Mouse (Mus musculus): ENCODE measurements around the gene Rpl18.

The Rpl18 gene

GRCm38 (mm10) chr7:45713396-45713795, 1.9 kb upstream of the Rpl18 start:
- in situ Hi-C loops (cut with MseI, MboI): no loop called here

- in situ Hi-C loops (cut with MseI, MboI): no loop called here
Observed at GRCm38 (mm10) chr7:45713881-45714520, 1.3 kb upstream of the Rpl18 start.

DNA sequence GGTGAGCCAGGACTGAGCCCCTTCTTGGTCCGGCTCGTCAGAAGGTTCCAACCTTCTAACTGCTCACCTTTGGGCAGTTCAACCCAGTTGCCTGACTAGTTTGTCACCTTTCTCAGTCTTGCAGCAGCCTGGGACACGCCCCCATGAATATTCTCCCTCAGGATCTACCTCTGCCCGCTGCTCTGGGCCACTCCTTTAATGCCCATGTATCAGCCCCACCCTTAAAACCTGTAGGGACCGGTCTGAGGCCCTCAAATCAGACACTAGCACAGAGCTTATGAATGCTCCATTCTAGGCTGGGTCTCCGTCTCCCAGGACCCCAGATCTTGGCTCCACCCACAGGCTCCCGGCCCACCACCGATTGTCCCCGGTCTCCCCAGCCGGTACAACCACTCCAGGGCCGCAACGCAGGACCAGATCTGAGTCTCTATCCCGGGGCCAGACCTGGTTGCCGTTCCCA, 597 bp upstream of the Rpl18 start:
- in situ Hi-C loops (cut with MseI, MboI): no loop called here

GRCm38 (mm10) chr7:45715741-45716459, 643 bp downstream of the Rpl18 start:
- in situ Hi-C loops (cut with MseI, MboI): no loop called here

DNA sequence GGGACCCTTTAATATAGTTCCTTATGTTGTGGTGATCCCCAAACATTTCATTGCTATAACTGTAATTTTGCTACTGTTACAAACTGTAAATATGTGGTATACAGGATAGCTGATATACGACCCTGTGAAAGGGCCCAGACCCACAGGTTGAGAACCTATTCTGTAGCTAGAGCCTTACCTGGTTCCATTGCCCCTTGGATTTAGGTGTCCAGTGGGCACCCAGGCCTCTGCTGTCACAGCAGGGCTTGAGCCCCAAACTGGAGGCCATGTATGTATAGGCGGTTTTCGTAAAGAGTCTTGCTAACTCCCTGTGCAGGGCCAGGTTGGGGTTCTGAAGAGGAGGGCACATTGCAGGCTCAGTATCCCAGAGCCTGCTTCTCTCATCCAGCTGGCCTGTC, 1.2 kb downstream of the Rpl18 start:
- in situ Hi-C loops (cut with MseI, MboI): no loop called here

DNA sequence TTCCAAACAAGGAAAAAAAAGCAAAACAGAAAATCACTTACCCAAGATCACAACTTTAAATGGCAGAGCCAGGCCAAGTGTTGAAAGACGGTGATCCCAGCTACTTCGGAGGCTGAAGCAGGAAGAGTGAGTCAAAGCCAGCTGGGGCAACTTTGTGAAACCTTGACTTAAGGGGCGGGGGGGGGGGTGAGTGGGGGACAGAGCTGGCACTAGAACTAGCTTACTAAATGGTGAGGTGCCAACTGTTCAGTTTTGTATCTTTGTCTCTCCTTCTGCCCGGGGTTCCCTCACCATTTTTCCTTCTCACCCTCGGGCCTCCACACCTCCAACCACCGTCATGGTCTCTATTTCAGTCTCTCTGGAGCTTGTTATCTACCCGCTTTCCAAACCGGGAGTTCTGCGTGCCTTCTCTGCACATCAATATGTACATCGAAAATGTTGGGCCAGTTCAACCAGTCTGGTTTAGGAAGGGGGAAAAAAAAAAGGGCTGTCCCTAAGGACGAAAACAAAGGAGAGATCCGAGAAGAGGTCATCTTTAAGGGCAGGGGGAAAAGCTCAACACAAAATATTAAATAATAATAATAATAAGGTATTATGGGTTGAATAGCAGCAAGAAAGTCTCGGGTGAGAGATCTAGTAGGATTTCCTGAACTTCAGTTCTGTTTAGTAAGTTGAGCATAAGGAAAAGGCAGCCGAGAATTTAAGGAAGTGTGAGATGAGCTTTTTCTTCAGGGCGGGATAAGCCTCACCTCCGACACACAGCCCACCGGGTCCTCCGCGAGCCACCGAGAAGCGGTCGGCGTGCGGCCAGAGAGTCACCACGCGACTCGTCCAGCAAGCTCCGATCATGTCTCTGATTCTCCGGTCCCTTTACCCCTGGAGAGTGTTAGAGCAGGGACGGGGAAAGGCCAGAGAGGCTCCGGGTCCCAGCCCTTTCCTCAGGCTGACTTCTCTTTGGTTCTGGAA, 2.0 kb downstream of the Rpl18 start:
- in situ Hi-C loops (cut with MseI, MboI): no loop called here

DNA sequence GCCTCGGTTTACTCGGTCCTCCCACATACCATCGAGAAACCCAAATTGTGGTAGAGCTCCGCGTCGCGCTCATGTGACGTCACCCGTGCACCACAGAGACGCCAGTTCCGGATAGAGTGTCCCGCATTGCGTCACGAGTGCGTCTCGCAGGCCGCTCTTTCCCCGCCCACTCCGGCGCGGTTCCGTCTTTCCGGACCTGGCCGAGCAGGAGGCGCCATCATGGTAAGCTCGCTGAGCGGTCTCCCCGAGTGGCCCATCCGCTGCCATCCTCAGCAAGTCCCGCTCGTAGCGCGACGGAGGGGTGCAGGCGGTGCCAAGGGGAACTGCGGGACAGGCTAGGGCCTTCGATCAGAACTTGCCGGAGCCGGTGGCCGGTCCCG, 2.7 kb downstream of the Rpl18 start, which contains the start of gene Sphk2:
Gene Sphk2 (minus strand): TSS at position 85 of the 380 bp plus-strand sequence.
- in situ Hi-C loops (cut with MseI, MboI): no loop called here

DNA sequence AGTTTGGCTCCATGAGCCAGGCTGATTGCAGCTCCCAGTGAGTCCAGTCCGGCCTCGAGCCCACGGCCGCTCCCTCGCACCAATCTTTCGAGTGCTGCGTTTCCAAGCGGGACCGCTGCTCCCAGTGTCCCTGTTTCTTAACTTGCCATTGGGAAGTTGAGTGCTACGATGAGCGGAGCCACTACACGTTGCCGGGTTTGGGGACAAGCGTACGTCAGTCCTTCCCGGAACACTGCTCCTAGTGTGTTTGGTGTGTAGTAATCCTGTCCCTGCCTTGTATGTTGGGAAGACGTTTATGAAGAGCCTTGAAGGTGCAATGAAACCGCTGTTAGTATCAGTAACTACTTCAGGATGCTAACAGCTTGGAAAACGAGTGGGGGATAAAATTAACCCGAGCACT, 3.1 kb downstream of the Rpl18 start:
- in situ Hi-C loops (cut with MseI, MboI): no loop called here

DNA sequence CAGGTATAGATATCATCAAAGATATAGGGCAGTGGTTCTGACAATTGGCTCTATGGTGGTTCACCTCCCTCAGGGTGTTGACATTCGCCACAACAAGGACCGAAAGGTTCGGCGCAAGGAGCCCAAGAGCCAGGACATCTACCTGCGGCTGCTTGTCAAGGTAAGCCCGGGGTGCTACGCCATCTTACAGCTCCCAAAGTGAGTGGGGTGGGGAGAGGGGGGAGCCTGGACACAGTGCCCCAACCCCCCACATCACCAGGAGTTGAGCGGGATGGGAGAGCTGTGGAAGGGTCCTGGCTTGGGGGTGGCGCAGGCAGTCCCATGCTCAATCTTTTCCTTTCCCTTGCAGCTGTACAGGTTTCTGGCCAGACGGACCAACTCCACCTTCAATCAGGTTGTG, 3.9 kb downstream of the Rpl18 start:
- in situ Hi-C loops (cut with MseI, MboI): no loop called here

GRCm38 (mm10) chr7:45719738-45720412, 4.6 kb downstream of the Rpl18 start:
- in situ Hi-C loops (cut with MseI, MboI): no loop called here

DNA sequence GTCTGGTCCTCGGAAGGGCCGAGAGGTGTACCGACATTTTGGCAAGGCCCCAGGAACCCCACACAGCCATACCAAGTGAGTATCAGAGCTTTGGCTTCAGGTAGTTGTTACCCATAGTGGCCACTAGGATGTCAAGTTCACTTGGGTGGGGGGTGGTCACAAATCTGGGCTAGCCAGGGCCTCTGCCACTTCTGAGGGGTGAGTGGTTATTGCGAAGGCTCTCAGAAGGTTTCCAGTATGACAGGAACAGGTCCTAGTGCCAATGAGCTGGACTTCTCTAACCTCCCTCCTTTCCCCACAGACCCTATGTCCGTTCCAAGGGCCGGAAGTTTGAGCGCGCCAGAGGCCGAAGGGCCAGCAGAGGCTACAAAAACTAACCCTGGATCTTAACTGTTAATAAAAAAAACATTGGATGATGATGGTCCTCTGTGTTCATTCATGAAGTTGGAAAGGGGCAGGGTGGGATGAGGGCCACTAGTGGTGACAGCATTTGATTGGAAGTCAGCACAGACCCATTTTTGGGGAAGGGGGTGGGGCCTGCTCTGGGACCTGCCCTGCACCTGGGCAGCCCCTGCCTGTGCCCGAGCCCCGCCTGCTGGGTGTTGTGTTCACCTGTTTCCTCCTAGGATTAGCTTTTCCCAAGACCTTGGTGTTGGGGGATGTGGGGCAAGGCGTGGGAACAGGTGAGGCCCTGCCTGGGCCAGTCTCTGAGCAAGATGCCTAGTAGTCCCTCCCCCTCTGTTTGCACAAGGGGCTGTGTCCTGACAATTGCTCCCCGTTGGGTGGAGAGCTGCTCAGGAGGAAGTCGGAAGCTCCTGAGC, 5.4 kb downstream of the Rpl18 start, which contains the start of gene Fam83e:
Gene Fam83e (plus strand): TSS at position 800 of the 821 bp plus-strand sequence.
- in situ Hi-C loops (cut with MseI, MboI): no loop called here

DNA sequence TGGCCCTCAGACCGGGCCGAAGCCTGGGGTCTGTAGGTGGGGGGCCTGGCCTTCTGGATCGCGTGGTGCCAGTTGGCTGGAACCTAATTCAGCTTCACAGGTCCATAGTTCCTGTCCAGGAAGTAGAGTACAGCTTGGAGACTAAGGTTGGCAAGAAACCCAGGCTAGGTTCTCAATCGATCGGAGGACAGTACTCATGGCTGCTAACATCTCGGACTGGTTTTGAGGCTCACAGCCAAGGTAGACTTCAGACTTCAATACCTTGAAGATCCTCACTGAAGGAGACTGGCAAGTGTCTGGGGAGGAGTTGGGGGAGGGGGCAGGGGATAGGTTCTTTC, 5.9 kb downstream of the Rpl18 start:
- in situ Hi-C loops (cut with MseI, MboI): no loop called here

DNA sequence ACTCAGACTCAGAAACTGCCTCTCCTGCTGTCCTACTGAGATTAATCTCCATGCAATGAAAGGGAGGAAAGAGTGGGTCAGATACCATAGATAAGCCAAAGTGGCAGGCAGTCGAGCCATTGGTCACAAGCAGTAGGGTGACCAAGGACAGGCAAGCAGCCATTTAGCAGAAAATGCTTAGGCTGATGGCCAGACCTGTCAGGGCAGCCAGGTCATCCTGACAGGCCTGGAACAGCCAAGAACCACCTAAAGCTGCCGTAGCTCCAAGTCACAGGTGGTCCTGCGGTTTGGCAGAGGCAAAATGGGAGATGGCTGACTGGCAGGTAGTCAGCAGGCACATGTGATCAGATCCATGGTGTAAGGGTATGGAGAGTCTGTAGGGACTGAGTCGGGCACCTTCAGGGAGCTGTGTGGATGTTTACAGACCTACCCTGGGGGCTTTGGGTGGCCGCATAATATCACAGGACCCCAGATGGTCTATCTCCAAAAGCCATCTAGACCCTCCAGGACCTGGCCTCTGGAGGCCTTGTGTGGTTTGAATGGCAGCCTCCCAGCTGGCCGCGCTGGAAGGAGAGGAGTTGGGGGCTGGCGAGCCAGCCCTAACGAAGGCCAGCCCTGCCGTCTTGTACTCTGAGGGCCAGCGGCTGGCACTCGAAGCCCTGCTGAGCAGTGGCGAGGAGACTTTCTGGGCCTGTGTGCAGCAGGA, 6.5 kb downstream of the Rpl18 start:
- in situ Hi-C loops (cut with MseI, MboI): no loop called here

DNA sequence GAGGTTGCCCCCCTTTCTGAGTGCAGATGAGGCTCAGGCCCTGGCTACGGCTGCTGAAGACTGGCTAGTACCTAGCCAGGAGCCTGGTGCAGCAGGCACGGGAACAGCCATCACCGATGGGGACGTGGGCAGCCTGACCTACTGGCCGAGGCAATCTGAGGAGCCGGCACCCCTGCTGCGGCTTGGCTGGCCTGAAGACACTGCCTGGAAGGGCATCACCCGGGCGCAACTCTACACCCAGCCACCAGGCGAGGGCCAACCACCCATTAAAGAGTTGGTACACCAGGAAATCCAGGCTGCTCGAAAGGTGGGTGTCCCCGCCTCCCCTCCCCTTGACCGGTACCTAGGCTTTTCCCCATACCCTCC, 7.1 kb downstream of the Rpl18 start:
- in situ Hi-C loops (cut with MseI, MboI): no loop called here

DNA sequence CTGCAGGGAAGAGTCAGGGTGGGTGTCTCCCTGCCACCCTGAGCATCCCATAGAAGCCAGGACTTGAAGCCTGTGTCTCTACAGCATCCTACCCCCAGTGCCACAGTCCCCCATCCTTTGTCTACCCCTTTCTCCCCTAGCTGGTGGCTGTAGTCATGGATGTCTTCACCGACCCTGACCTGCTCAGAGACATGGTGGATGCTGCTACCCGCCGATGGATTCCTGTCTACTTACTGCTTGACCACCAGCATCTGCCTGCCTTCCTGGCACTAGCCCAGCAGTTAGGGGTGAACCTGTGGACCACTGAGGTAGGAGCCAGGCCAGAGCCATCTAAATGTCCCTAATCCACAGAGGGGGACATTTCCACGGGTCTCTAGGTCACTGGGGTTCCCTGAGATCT, 8.0 kb downstream of the Rpl18 start:
- in situ Hi-C loops (cut with MseI, MboI): no loop called here

DNA sequence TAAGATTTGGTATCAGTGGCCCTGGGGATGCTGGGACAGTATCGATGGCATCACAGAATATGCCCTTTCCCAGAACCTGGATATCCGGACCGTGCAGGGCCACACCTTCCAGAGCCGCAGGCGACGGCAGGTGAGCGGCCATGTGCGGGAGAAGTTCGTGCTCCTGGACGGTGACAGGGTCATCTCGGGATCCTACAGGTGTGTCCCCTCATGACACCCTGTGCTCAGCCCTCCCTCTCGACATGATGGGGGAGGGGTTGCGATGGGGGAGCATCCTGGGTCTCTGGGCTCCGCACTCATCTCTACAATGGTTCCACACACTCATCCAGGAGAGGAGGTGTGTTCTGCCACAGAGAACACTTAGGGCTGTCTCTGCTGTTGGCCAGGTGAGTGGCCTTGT, 8.5 kb downstream of the Rpl18 start:
- in situ Hi-C loops (cut with MseI, MboI): no loop called here

DNA sequence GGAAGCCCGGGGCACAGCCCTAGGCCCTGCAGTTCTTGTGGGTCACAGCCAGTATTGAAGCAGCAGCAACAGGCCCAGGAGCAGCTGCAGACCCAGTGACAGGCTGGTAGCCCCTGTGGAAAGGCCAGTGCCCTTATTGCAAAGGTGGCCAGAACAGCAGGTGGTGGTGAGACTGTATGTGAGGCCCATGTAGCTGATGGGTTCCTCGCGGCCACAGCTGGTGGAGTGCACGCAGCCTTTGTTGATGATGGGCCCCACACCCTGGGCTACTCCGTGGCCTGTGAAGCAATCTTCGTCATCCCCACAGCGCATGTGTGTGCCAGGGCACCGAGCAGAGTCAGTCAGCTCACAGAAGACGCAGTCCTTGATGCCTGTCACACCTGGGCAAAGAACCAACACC, 9.9 kb downstream of the Rpl18 start:
- in situ Hi-C loops (cut with MseI, MboI): no loop called here

GRCm38 (mm10) chr7:45725713-45726112, 10.5 kb downstream of the Rpl18 start, which contains the start of gene Spaca4:
Gene Spaca4 (minus strand): TSS chr7:45725813.
- in situ Hi-C loops (cut with MseI, MboI): no loop called here

DNA sequence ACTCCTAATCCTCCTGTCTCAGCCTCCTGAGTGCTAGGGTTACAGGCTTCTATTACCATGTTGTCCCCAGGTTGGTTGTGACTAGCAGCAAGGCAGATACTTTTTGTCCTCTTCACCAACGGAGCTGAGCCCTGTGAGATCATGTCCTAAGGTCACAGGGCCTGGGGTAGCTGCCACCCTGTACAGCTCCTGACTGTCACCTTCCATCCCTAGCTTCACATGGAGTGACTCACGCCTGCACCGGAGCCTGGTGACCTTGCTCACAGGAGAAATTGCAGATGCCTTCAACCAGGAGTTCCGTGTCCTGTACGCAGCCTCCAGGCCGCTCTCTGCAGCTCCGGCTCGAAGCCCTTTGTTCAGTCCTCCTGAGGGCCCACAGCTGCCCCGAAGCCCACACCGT, 11.2 kb downstream of the Rpl18 start:
- in situ Hi-C loops (cut with MseI, MboI): no loop called here

DNA sequence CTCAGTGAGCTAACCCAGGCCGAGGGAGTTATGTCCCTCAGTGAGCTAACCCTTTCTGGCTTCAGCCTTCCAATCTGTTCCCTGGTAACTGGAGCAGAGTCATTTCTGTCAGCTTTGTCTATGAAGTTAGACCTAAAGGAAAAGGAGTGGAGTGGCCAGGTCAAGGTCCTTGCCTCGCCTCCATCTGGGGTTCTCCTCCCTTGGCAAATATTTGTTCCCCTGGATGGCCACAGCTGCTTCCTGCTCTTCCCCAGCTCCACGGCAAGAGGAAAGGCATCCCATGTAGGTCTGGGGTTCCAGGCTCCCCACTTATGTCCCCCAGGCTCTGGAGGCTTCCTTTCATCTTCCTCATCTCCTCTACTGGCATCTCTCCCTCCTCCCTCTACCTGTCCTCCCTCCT, 12.4 kb downstream of the Rpl18 start:
- in situ Hi-C loops (cut with MseI, MboI): no loop called here
